Mouse (Mus musculus) kidney, postnatal 14 days (tissue): Measurements from ENCODE around the gene Bcas2.

ENCODE experiments used
- DNase-seq: peaks from one replicate; pipeline ENCODE4 v3.0.0; 2022; ENCODE audit warnings: mixed read lengths

Gene Bcas2

GRCm38 (mm10) chr3:103223752-103224151 is 52.3 kb downstream of the Bcas2 start:
- peak; percentile 3 for DNase-seq

GRCm38 (mm10) chr3:103224231-103224765 is 52.8 kb downstream of the Bcas2 start:
- no peak for DNase-seq

GRCm38 (mm10) chr3:103227729-103228128 is 56.3 kb downstream of the Bcas2 start:
- DNase-seq: no peak
